Mouse (Mus musculus) hindlimb bud, embryonic 11.5 days (tissue): Measurements from ENCODE around the gene Cdh22.

Experiments used
- DNase-seq: peaks from one replicate; pipeline ENCODE4 v3.0.0-alpha.2; 2012; ENCODE audit warnings: low read depth, low spot score; ENCODE audit errors: extremely low spot score

Cdh22 gene

GRCm38 (mm10) chr2:165091433-165091965 lies 143.2 kb downstream of the Cdh22 start:
- no peak for DNase-seq

GRCm38 (mm10) chr2:165090650-165091049 lies 144.0 kb downstream of the Cdh22 start, which contains the start of gene 1700025C18Rik:
TSS of gene 1700025C18Rik (minus strand) at chr2:165090750.
- no peak for DNase-seq

- DNase-seq: no peak
These were observed 145.2 kb downstream of the Cdh22 start for GRCm38 (mm10) chr2:165089470-165089869.

- no peak for DNase-seq
These were observed 148.0 kb downstream of the Cdh22 start for GRCm38 (mm10) chr2:165086634-165087033.

- no peak for DNase-seq
These were observed 153.4 kb downstream of the Cdh22 start for GRCm38 (mm10) chr2:165081257-165081656.

- DNase-seq: no peak
These were observed 154.0 kb downstream of the Cdh22 start for GRCm38 (mm10) chr2:165080657-165081056.

GRCm38 (mm10) chr2:165078605-165079004 lies 156.0 kb downstream of the Cdh22 start:
- no peak for DNase-seq

GRCm38 (mm10) chr2:165078045-165078444 lies 156.6 kb downstream of the Cdh22 start:
- no peak for DNase-seq

GRCm38 (mm10) chr2:165077055-165077454 lies 157.6 kb downstream of the Cdh22 start:
- no peak for DNase-seq

GRCm38 (mm10) chr2:165074937-165075336 lies 159.7 kb downstream of the Cdh22 start:
- DNase-seq: peak; percentile 49

GRCm38 (mm10) chr2:165074081-165074884 lies 160.4 kb downstream of the Cdh22 start:
- no peak for DNase-seq

GRCm38 (mm10) chr2:165073381-165073781 lies 161.3 kb downstream of the Cdh22 start:
- DNase-seq: no peak

GRCm38 (mm10) chr2:165070096-165070816 lies 164.4 kb downstream of the Cdh22 start:
- peak; percentile 57 for DNase-seq

GRCm38 (mm10) chr2:165068806-165069205 lies 165.8 kb downstream of the Cdh22 start:
- DNase-seq: no peak

- no peak for DNase-seq
These were observed 170.2 kb downstream of the Cdh22 start for GRCm38 (mm10) chr2:165064489-165064888.

GRCm38 (mm10) chr2:165061638-165062433 lies 172.8 kb downstream of the Cdh22 start:
- no peak for DNase-seq
